Mouse (Mus musculus) T-cell, adult 2 months (primary cell): ENCODE measurements around the gene Kcna1.

ENCODE experiments used
- DNase-seq: peaks from one replicate; pipeline ENCODE4 v3.0.0; 2022; ENCODE audit warnings: low spot score

The Kcna1 gene

DNA sequence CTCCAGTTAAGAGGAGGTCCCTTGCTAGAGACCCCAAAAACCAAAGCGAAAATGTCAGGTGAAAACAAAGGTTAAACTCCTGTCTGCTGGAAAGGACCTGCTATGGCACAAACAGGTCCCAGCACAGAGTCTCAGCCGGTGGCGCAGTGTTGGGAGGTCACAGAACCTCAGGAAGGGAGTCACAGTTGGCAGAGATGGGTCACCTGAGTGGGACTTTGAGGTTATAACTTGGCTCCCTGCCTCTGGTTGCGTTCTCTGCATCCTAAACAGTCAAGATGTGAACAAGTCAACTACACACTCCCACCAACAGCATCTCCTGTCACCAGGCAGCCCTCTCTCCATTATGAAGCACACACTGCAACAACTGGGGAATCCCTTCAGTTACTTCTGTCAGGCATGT, 48.4 kb downstream of the Kcna1 start:
- DNase-seq, result no peak

DNA sequence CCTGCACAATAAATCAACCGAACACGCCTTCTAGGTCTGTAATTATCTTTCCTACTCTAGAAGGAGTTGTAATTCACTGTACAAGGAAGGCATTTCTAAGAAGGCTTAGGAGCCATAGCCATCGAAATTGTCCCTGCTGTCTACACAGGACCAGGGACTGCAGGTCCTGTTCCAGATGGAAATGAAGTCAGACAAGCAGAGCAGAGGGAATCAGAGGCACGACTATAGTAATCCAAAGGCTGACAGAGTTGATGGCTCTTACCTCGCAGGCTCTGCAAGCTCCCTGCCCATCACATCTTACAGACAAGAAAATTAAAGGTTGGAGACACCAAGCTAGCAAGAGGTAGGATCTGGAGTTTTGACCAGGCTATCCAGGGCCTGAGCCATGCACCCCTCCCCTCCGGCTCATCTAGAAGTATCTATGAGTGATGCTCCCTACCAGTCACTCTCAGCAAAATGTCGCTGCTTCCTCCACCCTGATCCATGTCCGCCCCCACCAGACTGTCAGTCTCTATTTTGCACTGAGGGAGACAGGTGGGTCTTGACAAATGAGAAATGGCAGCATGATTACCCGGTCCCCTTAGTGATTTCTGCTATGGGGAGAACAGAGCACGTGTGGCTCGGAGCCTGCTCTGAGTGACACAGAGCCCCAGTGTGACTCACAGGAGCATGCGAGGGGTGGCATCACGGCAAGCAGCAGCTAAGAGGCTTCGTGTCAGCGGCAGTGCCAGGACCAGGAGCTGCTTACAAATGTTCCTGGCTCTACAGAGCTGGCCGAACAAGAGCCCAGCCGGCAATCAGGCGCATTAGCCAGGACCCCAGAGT, 50.2 kb downstream of the Kcna1 start:
- DNase-seq, result no peak

DNA sequence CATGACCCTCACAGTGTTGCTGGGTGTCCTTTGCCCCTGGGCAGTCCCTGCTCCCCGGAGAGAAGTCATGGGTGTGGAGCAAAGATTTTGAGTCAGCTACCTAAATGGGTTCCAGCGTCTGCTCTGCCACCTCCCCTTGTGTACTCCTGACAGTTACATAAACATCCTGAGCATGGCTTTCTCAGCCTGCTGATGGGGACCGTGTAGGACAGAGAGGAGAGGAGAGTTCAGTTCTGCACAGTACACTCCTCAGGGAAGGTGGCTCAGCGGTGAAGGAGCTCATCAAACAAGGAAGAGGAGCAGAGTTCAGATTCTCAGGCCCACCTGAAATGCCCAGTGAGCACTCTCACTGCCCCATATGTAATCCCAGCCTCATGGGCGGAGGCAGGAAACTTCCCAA, 51.1 kb downstream of the Kcna1 start:
- DNase-seq, result no peak

DNA sequence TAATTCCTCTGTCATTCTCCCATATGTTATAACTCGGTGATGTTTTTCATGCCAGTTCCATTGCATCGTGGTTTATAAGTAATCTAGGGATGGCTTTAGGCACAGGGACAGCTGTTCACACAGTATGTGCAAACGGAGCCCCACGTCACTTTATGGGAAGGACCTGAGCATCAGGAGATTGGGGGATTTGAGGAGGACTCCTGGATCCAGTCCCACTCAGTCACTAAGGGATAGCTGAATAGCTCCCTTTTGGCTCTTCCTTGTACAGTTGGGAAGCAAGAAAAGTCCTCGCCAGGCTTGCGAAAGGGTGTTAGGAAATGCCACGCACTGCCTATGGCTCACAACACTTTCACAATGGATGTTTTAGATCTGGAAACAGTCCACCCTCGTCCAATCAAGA, 51.8 kb downstream of the Kcna1 start:
- no peak for DNase-seq

DNA sequence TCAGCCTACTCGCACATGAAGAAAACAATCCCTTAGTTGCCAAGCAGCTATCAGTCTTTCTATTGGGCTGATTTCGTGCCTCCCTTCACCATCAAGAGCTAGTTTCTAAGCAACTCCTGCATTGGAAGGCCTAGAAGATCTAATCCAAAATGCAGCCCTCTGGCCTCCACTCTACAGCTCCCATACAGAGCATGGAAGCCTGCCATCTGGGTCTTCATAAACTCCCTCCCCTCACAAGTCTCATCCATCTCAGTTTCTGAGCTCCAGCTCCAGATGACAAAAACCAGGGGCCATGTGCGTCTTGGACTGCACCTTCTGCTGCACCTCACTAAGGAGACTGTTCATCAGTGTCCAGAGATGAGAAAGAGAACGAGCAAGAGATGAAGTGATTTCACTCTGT, 52.8 kb downstream of the Kcna1 start:
- no peak for DNase-seq
